Mouse (Mus musculus) CD4-positive helper T cell, adult 2 months (primary cell): ENCODE data around the gene Gm21983.
A peak's percentile ranks its signal among the peaks of the same experiment; 100 is the strongest.

Experiments
- DNase-seq: peaks from one replicate; pipeline ENCODE4 v3.0.0-alpha.2; 2012; ENCODE audit warnings: low read depth, missing footprints, low spot score

Gene Gm21983

GRCm38 (mm10) chr7:27160921-27161320 is 20.0 kb downstream of the Gm21983 start:
- DNase-seq, result no peak

GRCm38 (mm10) chr7:27159882-27160281 is 21.0 kb downstream of the Gm21983 start:
- DNase-seq, result peak; percentile 87

- DNase-seq, result no peak
Observed at GRCm38 (mm10) chr7:27159256-27159655, 21.6 kb downstream of the Gm21983 start.

- no peak for DNase-seq
Observed at GRCm38 (mm10) chr7:27158171-27158570, 22.7 kb downstream of the Gm21983 start.

- DNase-seq, result no peak
Observed at GRCm38 (mm10) chr7:27156005-27156404, 24.9 kb downstream of the Gm21983 start.

GRCm38 (mm10) chr7:27153205-27153764 is 27.6 kb downstream of the Gm21983 start, which contains the start of gene Cyp2t4:
Gene Cyp2t4, plus strand, starts transcription at chr7:27153714.
- no peak for DNase-seq

- DNase-seq, result no peak
Observed at GRCm38 (mm10) chr7:27136410-27136996, 44.4 kb downstream of the Gm21983 start.

- no peak for DNase-seq
Observed at GRCm38 (mm10) chr7:27133757-27134156, 47.1 kb downstream of the Gm21983 start.

GRCm38 (mm10) chr7:27133156-27133555 is 47.7 kb downstream of the Gm21983 start:
- DNase-seq, result no peak

- DNase-seq, result peak; percentile 42
Observed at GRCm38 (mm10) chr7:27132588-27132987, 48.3 kb downstream of the Gm21983 start.

- no peak for DNase-seq
Observed at GRCm38 (mm10) chr7:27131387-27131786, 49.5 kb downstream of the Gm21983 start.

GRCm38 (mm10) chr7:27130521-27131370 is 50.1 kb downstream of the Gm21983 start:
- no peak for DNase-seq

GRCm38 (mm10) chr7:27129811-27130210 is 51.1 kb downstream of the Gm21983 start:
- DNase-seq, result no peak

GRCm38 (mm10) chr7:27128946-27129345 is 51.9 kb downstream of the Gm21983 start:
- no peak for DNase-seq

- DNase-seq, result peak; percentile 12
Observed at GRCm38 (mm10) chr7:27128162-27128561, 52.7 kb downstream of the Gm21983 start.

- no peak for DNase-seq
Observed at GRCm38 (mm10) chr7:27124969-27125368, 55.9 kb downstream of the Gm21983 start.

GRCm38 (mm10) chr7:27124305-27124832 is 56.5 kb downstream of the Gm21983 start:
- DNase-seq, result no peak

- DNase-seq, result no peak
Observed at GRCm38 (mm10) chr7:27119676-27120075, 61.2 kb downstream of the Gm21983 start, which contains the start of gene Cyp2f2. Gene Cyp2f2, plus strand, starts transcription at chr7:27119909.
